Mouse (Mus musculus): Measurements from ENCODE around the gene Ftl1.
"Not testable (repeated sequence)": the region's sequence is repeated elsewhere in the genome, so short reads cannot be mapped to it uniquely, and the experiment has no call there.

Gene Ftl1

GRCm38 (mm10) chr7:45476453-45476852, 16.8 kb upstream of the Ftl1 start:
- DNase-seq (ENCODE audit: low read depth, low spot score) = no peak

GRCm38 (mm10) chr7:45475291-45475969, 15.7 kb upstream of the Ftl1 start:
- peak; percentile 83 for DNase-seq (ENCODE audit: low read depth, low spot score)

GRCm38 (mm10) chr7:45470869-45471268, 11.2 kb upstream of the Ftl1 start:
- peak; percentile 75 for DNase-seq (ENCODE audit: low read depth, low spot score)

GRCm38 (mm10) chr7:45467090-45467670, 7.5 kb upstream of the Ftl1 start:
- peak; percentile 83 for DNase-seq (ENCODE audit: low read depth, low spot score)

GRCm38 (mm10) chr7:45466283-45467089, 6.8 kb upstream of the Ftl1 start, which contains the start of gene Bax:
Bax (minus strand) TSS chr7:45466898.
- DNase-seq (ENCODE audit: low read depth, low spot score) = peak; percentile 96

- DNase-seq (ENCODE audit: low read depth, low spot score) = peak; percentile 62
These were observed 5.9 kb upstream of the Ftl1 start for GRCm38 (mm10) chr7:45465549-45465948.

GRCm38 (mm10) chr7:45465112-45465511, 5.4 kb upstream of the Ftl1 start:
- DNase-seq (ENCODE audit: low read depth, low spot score) = no peak

- no peak for DNase-seq (ENCODE audit: low read depth, low spot score)
These were observed 4.5 kb upstream of the Ftl1 start for GRCm38 (mm10) chr7:45463987-45464778.

- DNase-seq (ENCODE audit: low read depth, low spot score) = not testable (repeated sequence)
These were observed 3.2 kb upstream of the Ftl1 start for GRCm38 (mm10) chr7:45462868-45463267.

- peak; percentile 55 for DNase-seq (ENCODE audit: low read depth, low spot score)
These were observed 2.6 kb upstream of the Ftl1 start for GRCm38 (mm10) chr7:45462325-45462724.

GRCm38 (mm10) chr7:45461781-45462180, 2.1 kb upstream of the Ftl1 start:
- peak; percentile 47 for DNase-seq (ENCODE audit: low read depth, low spot score)

- peak; percentile 90 for DNase-seq (ENCODE audit: low read depth, low spot score)
These were observed 1.6 kb upstream of the Ftl1 start for GRCm38 (mm10) chr7:45461326-45461725.

GRCm38 (mm10) chr7:45460860-45461314, 1.2 kb upstream of the Ftl1 start:
- peak; percentile 81 for DNase-seq (ENCODE audit: low read depth, low spot score)

- no peak for DNase-seq (ENCODE audit: low read depth, low spot score)
These were observed 693 bp upstream of the Ftl1 start for GRCm38 (mm10) chr7:45460377-45460776.

GRCm38 (mm10) chr7:45458748-45459563, 728 bp downstream of the Ftl1 start:
- peak; percentile 85 for DNase-seq (ENCODE audit: low read depth, low spot score)

GRCm38 (mm10) chr7:45457204-45458060, 2.3 kb downstream of the Ftl1 start:
- peak; percentile 78 for DNase-seq (ENCODE audit: low read depth, low spot score)

GRCm38 (mm10) chr7:45456721-45457203, 2.9 kb downstream of the Ftl1 start:
- DNase-seq (ENCODE audit: low read depth, low spot score) = no peak

- DNase-seq (ENCODE audit: low read depth, low spot score) = peak; percentile 81
These were observed 3.6 kb downstream of the Ftl1 start for GRCm38 (mm10) chr7:45455932-45456696.

- no peak for DNase-seq (ENCODE audit: low read depth, low spot score)
These were observed 4.7 kb downstream of the Ftl1 start for GRCm38 (mm10) chr7:45454971-45455370.

Data from R1 (cell line).